Mouse (Mus musculus) embryonic fibroblast, embryonic 13.5 days (primary cell): ENCODE measurements around the gene Ntm. TPM values are rescaled to one million over a fixed set of nuclear protein-coding genes. Genes with fewer than 3 reads are reported as not detected.

Experiments
- H3K27ac ChIP-seq: 2 replicates; pipeline ENCODE4 v1.5.1; 2012; ENCODE audit warnings: low read length, control low read depth, inconsistent platforms; ENCODE audit not compliant: insufficient read depth
- H3K4me1 ChIP-seq: 2 replicates; pipeline ENCODE4 v1.6.1; 2011; ENCODE audit warnings: low read length; ENCODE audit not compliant: control insufficient read depth, insufficient read depth
- H3K4me3 ChIP-seq: 2 replicates; pipeline ENCODE4 v1.5.1; 2011; ENCODE audit warnings: mild to moderate bottlenecking, control low read depth, low read length; ENCODE audit not compliant: insufficient read depth
- CTCF ChIP-seq: IDR thresholded peaks from 2 replicates; pipeline ENCODE4 v1.5.1; 2011; ENCODE audit warnings: mild to moderate bottlenecking, control low read depth, low read length, moderate library complexity, borderline replicate concordance; ENCODE audit not compliant: insufficient read depth
- POLR2A ChIP-seq: IDR thresholded peaks from 2 replicates; pipeline ENCODE4 v1.6.1; 2011; ENCODE audit warnings: low read depth, mild to moderate bottlenecking, control low read depth, low read length, moderate library complexity
- polyA plus RNA-seq: library from polyadenylated mRNA; stranded (reverse); fragments of >200 nt; gene quantifications from 2 replicates; pipeline ENCODE4 v1.2.4, GENCODE M21; 2011; ENCODE audit warnings: low read depth; ENCODE audit not compliant: missing spikeins, insufficient read length

Gene Ntm
- polyA plus RNA-seq, 1 experiment = 0.95 TPM

DNA sequence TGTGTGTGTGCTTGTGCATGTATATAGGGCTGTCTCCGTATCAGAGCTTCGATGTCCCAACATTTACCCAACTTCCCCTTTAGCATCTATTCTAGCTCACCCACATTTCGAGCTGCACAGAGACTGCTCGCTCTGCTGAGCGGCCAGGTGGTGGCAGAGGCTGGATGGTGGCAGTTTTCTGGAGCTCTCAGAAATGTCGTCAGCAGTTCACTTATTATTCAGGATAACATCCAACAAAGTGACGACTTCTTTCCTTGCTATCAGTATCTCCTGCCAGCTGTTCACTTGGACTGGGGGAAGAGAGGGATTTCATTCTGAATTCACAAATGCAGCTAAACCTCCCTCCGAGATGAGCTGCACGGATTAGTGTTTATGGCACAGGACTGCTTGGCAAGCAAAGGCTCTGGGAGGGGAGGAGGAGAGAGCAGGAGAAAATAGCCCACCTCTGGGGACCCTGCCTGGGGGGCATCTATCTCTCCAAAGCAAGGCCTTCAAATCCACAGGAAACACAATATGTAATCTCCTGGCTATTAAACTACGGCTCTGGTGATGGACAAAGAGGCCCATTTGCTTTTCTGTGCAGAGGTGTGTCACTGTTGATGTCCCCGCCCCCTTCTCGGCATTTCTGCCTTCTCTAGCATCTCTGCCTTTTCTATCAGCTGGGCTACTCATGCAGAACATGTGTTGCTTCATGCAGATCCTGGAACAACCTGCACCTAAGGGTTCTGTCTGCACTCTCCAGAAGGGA is 159.8 kb downstream of the Ntm start:
- no peak overlapping the region for H3K4me3 ChIP-seq
- no peak overlapping the region for H3K27ac ChIP-seq
- no peaks in the 10 kb centered on the region for H3K4me1 ChIP-seq
- TF ChIP-seq POLR2A (no peak), CTCF (no peak)

- no peaks in the 10 kb centered on the region for H3K4me1 ChIP-seq
- TF ChIP-seq CTCF = no peak
- no peak for TF ChIP-seq POLR2A
- H3K27ac ChIP-seq = no peak overlapping the region
- H3K4me3 ChIP-seq = no peak overlapping the region
Measured at GRCm38 (mm10) chr9:29802071-29802705, 160.8 kb downstream of the Ntm start.

DNA sequence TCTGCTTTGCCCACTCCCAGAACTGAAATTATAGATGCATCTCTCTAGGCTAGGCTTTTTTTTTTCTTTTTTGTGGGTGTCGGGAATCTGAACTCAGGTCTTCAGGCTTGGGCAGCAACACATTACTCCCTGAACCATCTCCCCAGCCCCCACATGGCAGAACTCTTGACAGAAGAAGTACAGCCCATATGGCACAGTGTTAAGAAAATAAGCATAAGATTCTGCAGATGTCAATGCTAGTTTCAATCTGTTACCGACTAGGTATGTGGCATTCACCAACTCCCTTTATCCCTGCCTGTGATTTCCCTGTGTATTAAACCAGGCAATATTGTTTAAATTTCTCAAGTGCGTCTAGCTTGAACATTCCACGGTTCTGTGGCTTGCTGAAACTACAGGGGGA is 166.7 kb downstream of the Ntm start:
- TF ChIP-seq POLR2A (no peak), CTCF (no peak)
- Histone ChIP-seq H3K27ac (no peak overlapping the region), H3K4me1 (no peaks in the 10 kb centered on the region), H3K4me3 (no peak overlapping the region)

DNA sequence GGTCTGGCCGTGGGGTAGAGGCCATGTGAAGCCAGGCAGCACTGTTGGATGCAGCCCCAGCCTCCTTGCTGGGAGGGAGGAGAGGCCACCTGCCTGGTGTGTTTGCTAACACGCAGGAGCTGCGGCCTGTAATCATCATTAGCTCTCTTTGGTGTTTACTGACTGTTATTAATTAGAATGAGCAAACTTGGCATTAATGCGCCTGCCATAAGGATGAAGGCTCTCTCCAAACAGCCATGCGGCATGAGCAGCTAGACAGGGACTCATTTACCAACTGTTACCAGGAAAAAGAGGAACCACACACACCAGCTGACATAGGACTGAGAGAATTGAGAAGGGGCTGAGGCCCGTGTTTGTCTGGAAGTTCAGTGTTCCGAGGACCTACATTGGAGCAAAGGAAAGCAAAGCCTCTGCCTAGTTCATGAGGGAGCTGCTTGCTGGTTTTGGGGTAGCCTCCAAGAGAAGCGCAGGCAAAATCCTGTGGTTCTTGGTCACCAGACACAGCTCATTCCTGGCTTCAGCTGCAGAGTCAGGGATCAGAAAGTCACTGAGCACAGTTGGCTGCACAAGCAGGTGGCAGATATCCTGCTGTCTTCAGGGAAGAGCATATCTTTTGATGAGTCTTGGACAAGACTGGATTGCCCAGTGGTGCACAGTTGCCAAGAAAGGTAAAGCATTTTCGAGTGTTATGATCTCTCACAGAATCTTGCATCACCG is 171.6 kb downstream of the Ntm start:
- TF ChIP-seq POLR2A = no peak
- TF ChIP-seq CTCF = no peak
- Histone ChIP-seq H3K4me3 (no peak overlapping the region), H3K4me1 (no peaks in the 10 kb centered on the region), H3K27ac (no peak overlapping the region)

GRCm38 (mm10) chr9:29790017-29790416 is 172.9 kb downstream of the Ntm start:
- Histone ChIP-seq H3K4me1 (no peaks in the 10 kb centered on the region), H3K4me3 (no peak overlapping the region)
- TF ChIP-seq CTCF (no peak), POLR2A (no peak)

GRCm38 (mm10) chr9:29788855-29789254 is 174.1 kb downstream of the Ntm start:
- TF ChIP-seq POLR2A (no peak), CTCF (no peak)
- Histone ChIP-seq H3K4me3 (no peak overlapping the region), H3K27ac (no peak overlapping the region), H3K4me1 (no peaks in the 10 kb centered on the region)

More at GRCm38 (mm10) chr9:29790017-29790416, 172.9 kb downstream of the Ntm start:
- no peak overlapping the region for H3K27ac ChIP-seq

DNA sequence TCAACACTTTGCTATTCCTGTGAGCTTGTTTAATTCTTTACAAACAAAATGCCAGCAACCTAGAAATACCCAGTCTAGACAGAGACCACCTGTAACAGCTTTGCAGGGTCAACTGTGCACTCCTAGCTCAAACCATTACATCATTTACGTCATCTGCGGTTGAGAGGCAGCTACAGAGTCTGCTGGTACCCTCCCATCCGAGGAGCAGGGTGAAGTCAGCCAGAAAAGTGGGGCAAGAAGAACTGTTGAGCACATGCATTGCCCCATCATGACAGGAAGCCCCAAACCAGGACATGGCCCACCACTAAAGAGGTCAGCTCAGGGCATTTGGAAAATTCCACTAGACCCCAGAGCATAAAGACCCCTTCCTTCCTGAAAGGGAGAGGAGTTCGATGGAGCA is 175.5 kb downstream of the Ntm start:
- Histone ChIP-seq H3K4me3 (no peak overlapping the region), H3K4me1 (no peaks in the 10 kb centered on the region), H3K27ac (no peak overlapping the region)
- no peak for TF ChIP-seq POLR2A
- no peak for TF ChIP-seq CTCF

- Histone ChIP-seq H3K4me3 (no peak overlapping the region), H3K27ac (no peak overlapping the region), H3K4me1 (no peaks in the 10 kb centered on the region)
- no peak for TF ChIP-seq CTCF
- TF ChIP-seq POLR2A = no peak
Measured at GRCm38 (mm10) chr9:29782697-29783096, 180.2 kb downstream of the Ntm start.

GRCm38 (mm10) chr9:29779739-29780138 is 183.2 kb downstream of the Ntm start:
- no peak overlapping the region for H3K27ac ChIP-seq
- H3K4me1 ChIP-seq = no peaks in the 10 kb centered on the region
- TF ChIP-seq POLR2A (no peak), CTCF (no peak)
- no peak overlapping the region for H3K4me3 ChIP-seq

DNA sequence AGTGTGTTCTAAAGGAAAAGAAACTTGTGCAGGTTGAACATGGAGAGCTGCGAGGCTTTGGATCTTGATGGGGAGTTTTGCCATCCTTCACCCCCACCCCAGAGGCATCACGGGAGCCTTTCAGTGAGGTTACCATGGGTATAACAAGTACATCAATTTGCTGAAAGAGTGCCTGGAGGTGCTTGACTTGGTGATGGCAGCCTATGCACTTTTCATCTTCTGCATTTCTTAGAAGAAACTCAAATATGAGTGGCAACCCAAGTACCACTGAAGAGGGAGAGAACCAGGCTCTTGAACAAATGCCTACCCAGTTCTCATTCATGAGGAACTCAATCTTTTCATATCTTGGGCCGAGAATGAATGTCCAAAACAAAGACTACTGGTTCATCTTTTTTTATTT is 186.0 kb downstream of the Ntm start:
- Histone ChIP-seq H3K4me3 (no peak overlapping the region), H3K4me1 (no peaks in the 10 kb centered on the region), H3K27ac (no peak overlapping the region)
- no peak for TF ChIP-seq CTCF
